Mouse (Mus musculus): ENCODE measurements around the gene Adamts14. TPM values are rescaled to one million over a fixed set of nuclear protein-coding genes. Genes with fewer than 3 reads are reported as not detected.

The Adamts14 gene
- polyA plus RNA-seq, 1 experiment, result 0.11 TPM

DNA sequence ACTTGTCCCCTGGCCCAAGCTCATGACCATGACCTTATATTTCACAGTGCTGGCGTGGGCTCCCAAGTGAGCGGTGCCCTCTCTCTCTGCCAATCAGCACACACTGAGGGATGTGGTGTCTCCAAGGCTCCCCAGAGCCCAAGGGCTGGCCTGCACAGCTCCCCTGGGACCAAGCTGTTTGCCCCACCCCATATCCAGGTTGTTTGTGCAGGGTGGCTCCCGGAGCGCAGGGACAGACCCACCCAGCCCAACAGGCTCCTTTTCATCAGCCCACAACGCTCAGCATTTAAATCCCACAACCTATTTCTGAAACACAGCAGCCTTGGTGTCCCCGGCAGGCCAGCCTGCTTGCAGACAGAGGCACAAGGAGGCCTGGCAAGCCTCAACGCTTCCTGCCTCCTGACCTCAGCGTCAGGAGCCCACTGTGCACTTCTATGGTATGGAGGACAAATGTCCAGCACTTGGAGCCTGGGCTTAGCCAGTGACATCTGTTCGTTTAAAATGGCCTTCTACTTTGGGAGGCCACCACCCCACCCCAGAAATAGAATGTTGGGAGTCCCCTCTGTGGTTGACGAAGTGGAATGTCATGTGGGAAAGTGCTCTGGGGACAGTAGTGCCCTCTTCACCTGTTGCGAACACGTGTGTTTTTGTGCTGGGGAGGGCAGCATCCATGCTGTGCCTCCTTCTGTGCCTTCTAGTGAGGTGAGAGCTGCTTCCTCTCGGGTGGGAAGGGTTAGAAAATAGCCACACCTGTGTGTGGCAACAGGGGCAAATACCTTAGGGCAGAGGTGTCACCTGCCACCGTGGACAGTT is 32.9 kb downstream of the Adamts14 start:
- TF ChIP-seq POLR2A (IDR thresholded peaks at IDR 0.05; ENCODE audit: borderline replicate concordance, low read depth, low read length) (no peak), CTCF (IDR thresholded peaks at IDR 0.05; ENCODE audit: low read depth, low read length) (no peak)
- no peak overlapping the region for H3K4me3 ChIP-seq (ENCODE audit: insufficient read depth, low read length)
- H3K27ac ChIP-seq (ENCODE audit: insufficient read depth, low read depth, low read length), result no peak overlapping the region
- H3K4me1 ChIP-seq (ENCODE audit: control insufficient read depth, insufficient read depth, low read length), result no peaks in the 10 kb centered on the region

DNA sequence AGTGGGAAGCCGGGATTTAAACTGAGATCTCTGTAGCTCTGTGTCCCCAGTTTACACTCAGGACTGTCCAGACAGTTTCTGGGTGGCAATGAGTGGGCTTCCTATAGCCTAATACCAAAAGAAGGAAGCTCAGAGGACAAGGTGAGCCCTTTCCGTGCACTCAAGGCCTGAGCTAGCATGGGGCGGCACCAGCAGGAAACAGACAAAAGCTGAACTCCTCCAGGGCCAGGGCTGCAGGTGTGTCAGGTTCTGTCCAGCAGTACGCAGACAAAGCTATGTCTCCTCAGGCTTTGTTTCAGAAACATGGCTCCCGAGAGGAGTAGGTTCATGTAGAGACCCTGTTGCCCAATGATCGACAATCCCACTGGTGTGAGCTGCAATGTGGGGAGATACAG is 35.9 kb downstream of the Adamts14 start:
- no peak for TF ChIP-seq CTCF (IDR thresholded peaks at IDR 0.05; ENCODE audit: low read depth, low read length)
- no peak for TF ChIP-seq POLR2A (IDR thresholded peaks at IDR 0.05; ENCODE audit: borderline replicate concordance, low read depth, low read length)
- H3K4me3 ChIP-seq (ENCODE audit: insufficient read depth, low read length), result no peak overlapping the region
- H3K27ac ChIP-seq (ENCODE audit: insufficient read depth, low read depth, low read length), result no peak overlapping the region
- H3K4me1 ChIP-seq (ENCODE audit: control insufficient read depth, insufficient read depth, low read length), result no peaks in the 10 kb centered on the region

GRCm38 (mm10) chr10:61236683-61237390 is 36.4 kb downstream of the Adamts14 start:
- H3K4me1 ChIP-seq (ENCODE audit: control insufficient read depth, insufficient read depth, low read length), result no peaks in the 10 kb centered on the region

DNA sequence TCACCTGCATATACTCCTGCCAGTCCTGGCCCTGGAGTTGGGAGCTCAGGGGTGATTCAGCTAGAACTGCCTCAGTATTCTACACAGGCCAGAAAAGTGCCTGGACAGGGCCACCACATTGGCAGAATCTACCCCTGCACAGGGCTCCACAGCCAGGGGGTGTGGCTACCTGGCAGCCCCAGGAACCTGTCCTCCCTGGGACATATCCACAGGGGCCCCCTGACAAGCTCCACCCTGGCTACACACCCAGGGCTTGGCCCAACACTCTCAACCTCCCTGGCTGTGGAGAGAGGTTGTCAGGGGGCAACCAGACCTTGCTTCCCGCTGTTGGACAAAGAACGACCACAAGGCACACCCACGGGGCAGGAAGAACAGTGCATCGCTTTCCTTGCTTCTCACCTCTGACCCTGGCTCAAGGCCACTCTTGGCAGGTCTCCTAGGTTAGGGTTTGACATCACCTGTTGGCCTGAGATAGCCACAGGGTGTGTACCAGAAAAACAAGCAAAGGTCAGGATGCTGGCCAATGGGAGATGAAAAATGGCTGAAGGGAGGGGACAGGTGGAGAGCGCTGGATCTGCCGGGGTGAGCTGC is 37.5 kb downstream of the Adamts14 start:
- no peak overlapping the region for H3K27ac ChIP-seq (ENCODE audit: insufficient read depth, low read depth, low read length)
- no peak overlapping the region for H3K4me3 ChIP-seq (ENCODE audit: insufficient read depth, low read length)
- no peaks in the 10 kb centered on the region for H3K4me1 ChIP-seq (ENCODE audit: control insufficient read depth, insufficient read depth, low read length)
- no peak for TF ChIP-seq POLR2A (IDR thresholded peaks at IDR 0.05; ENCODE audit: borderline replicate concordance, low read depth, low read length)
- no peak for TF ChIP-seq CTCF (IDR thresholded peaks at IDR 0.05; ENCODE audit: low read depth, low read length)

More at GRCm38 (mm10) chr10:61236683-61237390, 36.4 kb downstream of the Adamts14 start:
- TF ChIP-seq POLR2A (IDR thresholded peaks at IDR 0.05; ENCODE audit: borderline replicate concordance, low read depth, low read length) (no peak), CTCF (IDR thresholded peaks at IDR 0.05; ENCODE audit: low read depth, low read length) (no peak)
- Histone ChIP-seq H3K27ac (ENCODE audit: insufficient read depth, low read depth, low read length) (no peak overlapping the region), H3K4me3 (ENCODE audit: insufficient read depth, low read length) (no peak overlapping the region)

DNA sequence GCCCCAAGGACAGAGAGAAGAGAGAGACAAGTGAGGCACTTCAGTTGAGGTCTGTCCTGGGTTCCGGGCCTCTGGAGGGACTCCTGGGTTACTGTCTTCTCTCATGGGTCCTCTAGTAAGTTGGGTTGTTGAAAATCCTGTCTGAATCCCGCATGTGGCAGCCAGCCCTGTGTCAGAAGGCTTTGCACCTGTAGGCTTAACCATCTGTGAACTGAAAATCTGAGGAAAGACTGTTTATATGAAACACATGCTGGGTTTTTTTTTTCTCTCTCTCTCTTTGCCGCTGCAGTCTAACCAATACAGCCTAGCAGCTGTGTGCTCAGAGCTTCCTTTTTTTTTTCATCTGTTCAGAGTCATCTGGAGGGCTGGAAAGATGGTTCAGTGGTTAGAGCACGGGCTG is 38.9 kb downstream of the Adamts14 start:
- TF ChIP-seq CTCF (IDR thresholded peaks at IDR 0.05; ENCODE audit: low read depth, low read length), result no peak
- no peak for TF ChIP-seq POLR2A (IDR thresholded peaks at IDR 0.05; ENCODE audit: borderline replicate concordance, low read depth, low read length)
- Histone ChIP-seq H3K27ac (ENCODE audit: insufficient read depth, low read depth, low read length) (no peak overlapping the region), H3K4me3 (ENCODE audit: insufficient read depth, low read length) (no peak overlapping the region), H3K4me1 (ENCODE audit: control insufficient read depth, insufficient read depth, low read length) (no peaks in the 10 kb centered on the region)

GRCm38 (mm10) chr10:61232858-61233567 is 40.2 kb downstream of the Adamts14 start:
- TF ChIP-seq POLR2A (IDR thresholded peaks at IDR 0.05; ENCODE audit: borderline replicate concordance, low read depth, low read length) (no peak), CTCF (IDR thresholded peaks at IDR 0.05; ENCODE audit: low read depth, low read length) (no peak)
- no peaks in the 10 kb centered on the region for H3K4me1 ChIP-seq (ENCODE audit: control insufficient read depth, insufficient read depth, low read length)
- H3K4me3 ChIP-seq (ENCODE audit: insufficient read depth, low read length), result no peak overlapping the region
- H3K27ac ChIP-seq (ENCODE audit: insufficient read depth, low read depth, low read length), result no peak overlapping the region

DNA sequence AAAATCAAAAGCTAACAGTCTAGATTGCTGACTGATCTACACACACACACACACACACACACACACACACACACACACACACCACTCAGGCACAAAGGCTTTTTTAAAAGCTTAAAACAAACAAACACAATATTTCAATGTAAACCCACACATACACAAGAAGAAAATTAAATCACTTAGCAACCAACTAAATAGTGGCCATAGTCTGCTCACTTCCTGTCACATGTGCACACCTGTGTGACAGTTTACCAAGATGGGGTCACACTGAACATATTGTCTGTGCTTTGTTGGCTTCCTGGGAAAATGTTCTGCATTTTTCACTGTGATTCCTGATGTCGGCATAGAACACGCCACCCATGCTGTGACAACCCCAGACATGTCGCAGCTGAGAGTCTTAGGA is 41.5 kb downstream of the Adamts14 start:
- TF ChIP-seq POLR2A (IDR thresholded peaks at IDR 0.05; ENCODE audit: borderline replicate concordance, low read depth, low read length) (no peak), CTCF (IDR thresholded peaks at IDR 0.05; ENCODE audit: low read depth, low read length) (no peak)
- H3K4me1 ChIP-seq (ENCODE audit: control insufficient read depth, insufficient read depth, low read length), result no peaks in the 10 kb centered on the region
- H3K27ac ChIP-seq (ENCODE audit: insufficient read depth, low read depth, low read length), result no peak overlapping the region
- no peak overlapping the region for H3K4me3 ChIP-seq (ENCODE audit: insufficient read depth, low read length)

- no peak overlapping the region for H3K4me3 ChIP-seq (ENCODE audit: insufficient read depth, low read length)
- H3K4me1 ChIP-seq (ENCODE audit: control insufficient read depth, insufficient read depth, low read length), result no peaks in the 10 kb centered on the region
- H3K27ac ChIP-seq (ENCODE audit: insufficient read depth, low read depth, low read length), result no peak overlapping the region
- TF ChIP-seq CTCF (IDR thresholded peaks at IDR 0.05; ENCODE audit: low read depth, low read length), result no peak
- TF ChIP-seq POLR2A (IDR thresholded peaks at IDR 0.05; ENCODE audit: borderline replicate concordance, low read depth, low read length), result no peak
Observed at GRCm38 (mm10) chr10:61226784-61227396, 46.3 kb downstream of the Adamts14 start.

GRCm38 (mm10) chr10:61225694-61226093 is 47.5 kb downstream of the Adamts14 start:
- Histone ChIP-seq H3K4me1 (ENCODE audit: control insufficient read depth, insufficient read depth, low read length) (no peaks in the 10 kb centered on the region), H3K4me3 (ENCODE audit: insufficient read depth, low read length) (no peak overlapping the region), H3K27ac (ENCODE audit: insufficient read depth, low read depth, low read length) (no peak overlapping the region)
- no peak for TF ChIP-seq CTCF (IDR thresholded peaks at IDR 0.05; ENCODE audit: low read depth, low read length)
- no peak for TF ChIP-seq POLR2A (IDR thresholded peaks at IDR 0.05; ENCODE audit: borderline replicate concordance, low read depth, low read length)
